Mouse (Mus musculus) embryonic facial prominence, embryonic 13.5 days (tissue): Measurements from ENCODE around the gene Ppm1k. TPM values are rescaled to one million over a fixed set of nuclear protein-coding genes. Genes with fewer than 3 reads are reported as not detected.
"Not testable (repeated sequence)": the region's sequence is repeated elsewhere in the genome, so short reads cannot be mapped to it uniquely, and the experiment has no call there.

ENCODE experiments used
- ATAC-seq: fragments of 200-750 bp; cut with Nextera tagmentation; 2 replicates; pipeline ENCODE4 v1.8.0; 2017; ENCODE audit warnings: low read depth; ENCODE audit not compliant: insufficient number of reproducible peaks, insufficient read depth, low FRiP score, low TSS enrichment
- H3K27ac ChIP-seq: fragments of 300-500 bp; sonication (generic); 2 replicates; pipeline ENCODE4 v1.5.1; 2015; ENCODE audit warnings: moderate library complexity, mild to moderate bottlenecking, inconsistent platforms
- H3K27me3 ChIP-seq: fragments of 300-500 bp; sonication (generic); 2 replicates; pipeline ENCODE4 v1.6.1; 2015; ENCODE audit warnings: mild to moderate bottlenecking, inconsistent platforms
- H3K36me3 ChIP-seq: fragments of 300-500 bp; sonication (generic); 2 replicates; pipeline ENCODE4 v1.6.1; 2015; ENCODE audit warnings: mild to moderate bottlenecking, inconsistent platforms
- H3K4me1 ChIP-seq: fragments of 300-500 bp; sonication (generic); 2 replicates; pipeline ENCODE4 v1.6.1; 2015; ENCODE audit warnings: inconsistent platforms
- H3K4me2 ChIP-seq: fragments of 300-500 bp; sonication (generic); 2 replicates; pipeline ENCODE4 v1.6.1; 2015; ENCODE audit warnings: moderate library complexity, mild to moderate bottlenecking, inconsistent platforms
- H3K4me3 ChIP-seq: fragments of 300-500 bp; sonication (generic); 2 replicates; pipeline ENCODE4 v1.5.1; 2015; ENCODE audit warnings: mild to moderate bottlenecking, inconsistent platforms
- H3K9ac ChIP-seq: fragments of 300-500 bp; sonication (generic); 2 replicates; pipeline ENCODE4 v1.6.1; 2015; ENCODE audit warnings: mild to moderate bottlenecking, inconsistent platforms
- H3K9me3 ChIP-seq: fragments of 300-500 bp; sonication (generic); 2 replicates; pipeline ENCODE4 v1.6.1; 2016; ENCODE audit warnings: inconsistent platforms
- WGBS: fragments of 180-500 bp; shearing (Covaris S2); methylation state at CpG from one replicate; pipeline ENCODE4 v1.1.7; 2015; ENCODE audit warnings: mixed read lengths; 5-methylcytosine and 5-hydroxymethylcytosine counted together
- polyA plus RNA-seq: library from polyadenylated mRNA; unstranded; fragments of >200 nt; fragmentation: Nextera tagmentation; extraction: Ambion mirVana; gene quantifications from 2 replicates; pipeline ENCODE4 v1.2.1, GENCODE M21; 2015

The Ppm1k gene
- polyA plus RNA-seq, 1 experiment from 2014 or later = 5.6 TPM

GRCm38 (mm10) chr6:57531011-57531410, 4.3 kb downstream of the Ppm1k start:
- peaks cover 14% of the 10 kb centered on the region for H3K4me1 ChIP-seq
- no peaks in the 10 kb centered on the region for H3K9me3 ChIP-seq
- H3K4me2 ChIP-seq = no peak overlapping the region
- 65% methylated on average over 4 of the region's 4 CpGs for WGBS
- no peak overlapping the region for H3K9ac ChIP-seq
- no peak for ATAC-seq
- no peak overlapping the region for H3K27ac ChIP-seq
- H3K4me3 ChIP-seq = no peak overlapping the region
- H3K27me3 ChIP-seq = no peaks in the 10 kb centered on the region
- H3K36me3 ChIP-seq = no peaks in the 10 kb centered on the region

- Histone ChIP-seq H3K27me3 (no peaks in the 10 kb centered on the region), H3K4me2 (no peak overlapping the region), H3K36me3 (peaks cover 5% of the 10 kb centered on the region; the same call in 1 of the 2 replicates), H3K9me3 (no peaks in the 10 kb centered on the region), H3K9ac (no peak overlapping the region), H3K4me3 (no peak overlapping the region), H3K4me1 (peaks cover 13% of the 10 kb centered on the region), H3K27ac (no peak overlapping the region)
- WGBS = 91% methylated on average over 1 of the region's 1 CpGs
- no peak for ATAC-seq
Measured at GRCm38 (mm10) chr6:57529336-57529845, 5.9 kb downstream of the Ppm1k start.

- ATAC-seq = no peak
Measured at GRCm38 (mm10) chr6:57526933-57527332, 8.3 kb downstream of the Ppm1k start.

GRCm38 (mm10) chr6:57524742-57525141, 10.5 kb downstream of the Ppm1k start:
- Histone ChIP-seq H3K4me2 (no peak overlapping the region), H3K9ac (no peak overlapping the region), H3K27ac (no peak overlapping the region), H3K4me3 (no peak overlapping the region), H3K36me3 (peaks cover 5% of the 10 kb centered on the region; the same call in 1 of the 2 replicates), H3K27me3 (no peaks in the 10 kb centered on the region), H3K9me3 (no peaks in the 10 kb centered on the region), H3K4me1 (no peaks in the 10 kb centered on the region)
- ATAC-seq = no peak
- 93% methylated on average over 10 of the region's 10 CpGs for WGBS

More at GRCm38 (mm10) chr6:57526933-57527332, 8.3 kb downstream of the Ppm1k start:
- Histone ChIP-seq H3K9me3 (no peaks in the 10 kb centered on the region), H3K4me2 (no peak overlapping the region), H3K27ac (no peak overlapping the region), H3K27me3 (no peaks in the 10 kb centered on the region), H3K36me3 (peaks cover 5% of the 10 kb centered on the region; the same call in 1 of the 2 replicates), H3K4me1 (no peaks in the 10 kb centered on the region), H3K9ac (no peak overlapping the region), H3K4me3 (no peak overlapping the region)
- WGBS = 84% methylated on average over 2 of the region's 2 CpGs

GRCm38 (mm10) chr6:57520749-57521652, 14.3 kb downstream of the Ppm1k start:
- ATAC-seq = no peak
- Histone ChIP-seq H3K9me3 (no peaks in the 10 kb centered on the region), H3K27ac (no peak overlapping the region), H3K9ac (no peak overlapping the region), H3K27me3 (no peaks in the 10 kb centered on the region), H3K4me3 (no peak overlapping the region), H3K4me2 (no peak overlapping the region), H3K4me1 (no peaks in the 10 kb centered on the region), H3K36me3 (peaks cover 5% of the 10 kb centered on the region; the same call in 1 of the 2 replicates)
- whole genome bisulfite sequencing = 88% methylated on average over 10 of the region's 10 CpGs

GRCm38 (mm10) chr6:57514035-57514374, 21.3 kb downstream of the Ppm1k start:
- 73% methylated on average over 4 of the region's 4 CpGs for WGBS
- Histone ChIP-seq H3K9me3 (no peaks in the 10 kb centered on the region), H3K4me3 (no peak overlapping the region), H3K9ac (no peak overlapping the region), H3K27me3 (no peaks in the 10 kb centered on the region), H3K36me3 (peaks cover 29% of the 10 kb centered on the region), H3K4me2 (no peak overlapping the region), H3K27ac (no peak overlapping the region), H3K4me1 (no peaks in the 10 kb centered on the region)
- ATAC-seq = no peak

- H3K27me3 ChIP-seq = no peaks in the 10 kb centered on the region
- no peak overlapping the region for H3K27ac ChIP-seq
- ATAC-seq = no peak
- H3K9me3 ChIP-seq = no peaks in the 10 kb centered on the region
- H3K4me3 ChIP-seq = no peak overlapping the region
- no peak overlapping the region for H3K4me2 ChIP-seq
- 86% methylated on average over 7 of the region's 7 CpGs for WGBS
- H3K36me3 ChIP-seq = peaks cover 29% of the 10 kb centered on the region
- H3K9ac ChIP-seq = no peak overlapping the region
- no peaks in the 10 kb centered on the region for H3K4me1 ChIP-seq
Measured at GRCm38 (mm10) chr6:57513351-57514034, 21.8 kb downstream of the Ppm1k start.

- no peak for ATAC-seq
- WGBS = 85% methylated on average over 5 of the region's 5 CpGs
Measured at GRCm38 (mm10) chr6:57511899-57512298, 23.4 kb downstream of the Ppm1k start.

GRCm38 (mm10) chr6:57503662-57504379, 31.4 kb downstream of the Ppm1k start:
- H3K27me3 ChIP-seq = no peaks in the 10 kb centered on the region
- H3K9ac ChIP-seq = no peak overlapping the region
- no peak for ATAC-seq
- no peaks in the 10 kb centered on the region for H3K9me3 ChIP-seq
- H3K36me3 ChIP-seq = no peaks in the 10 kb centered on the region
- H3K27ac ChIP-seq = no peak overlapping the region
- WGBS = 49% methylated on average over 3 of the region's 3 CpGs
- no peaks in the 10 kb centered on the region for H3K4me1 ChIP-seq
- no peak overlapping the region for H3K4me2 ChIP-seq
- no peak overlapping the region for H3K4me3 ChIP-seq

More at GRCm38 (mm10) chr6:57511899-57512298, 23.4 kb downstream of the Ppm1k start:
- Histone ChIP-seq H3K4me3 (no peak overlapping the region), H3K27me3 (no peaks in the 10 kb centered on the region), H3K36me3 (peaks cover 29% of the 10 kb centered on the region), H3K9me3 (no peaks in the 10 kb centered on the region), H3K4me2 (no peak overlapping the region), H3K4me1 (no peaks in the 10 kb centered on the region), H3K27ac (no peak overlapping the region), H3K9ac (no peak overlapping the region)

GRCm38 (mm10) chr6:57499209-57499608, 36.1 kb downstream of the Ppm1k start:
- no peak for ATAC-seq
- Histone ChIP-seq H3K9ac (no peak overlapping the region), H3K36me3 (no peaks in the 10 kb centered on the region), H3K4me1 (no peaks in the 10 kb centered on the region), H3K4me3 (no peak overlapping the region), H3K4me2 (no peak overlapping the region), H3K27ac (no peak overlapping the region), H3K27me3 (no peaks in the 10 kb centered on the region), H3K9me3 (no peaks in the 10 kb centered on the region)
- 74% methylated on average over 2 of the region's 2 CpGs for WGBS

GRCm38 (mm10) chr6:57468161-57468560, 67.1 kb downstream of the Ppm1k start:
- not testable (repeated sequence) for H3K27ac ChIP-seq, H3K9me3 ChIP-seq, ATAC-seq, H3K4me3 ChIP-seq, H3K27me3 ChIP-seq, H3K4me2 ChIP-seq, H3K4me1 ChIP-seq, H3K36me3 ChIP-seq, H3K9ac ChIP-seq
- 7% methylated on average over 3 of the region's 3 CpGs for WGBS
